Mouse (Mus musculus) 3134 (cell line): Measurements from ENCODE around the gene Bst2.

Experiments
- DNase-seq: peaks from one replicate; pipeline ENCODE4 v3.0.0-alpha.2; 2011; ENCODE audit warnings: low spot score; ENCODE audit not compliant: insufficient read length; ENCODE audit errors: extremely low read depth

Bst2 gene

GRCm38 (mm10) chr8:71486136-71486529, 51.1 kb downstream of the Bst2 start:
- DNase-seq: peak; percentile 45

GRCm38 (mm10) chr8:71485142-71486135, 51.8 kb downstream of the Bst2 start, which contains the start of gene Ano8:
Gene Ano8, minus strand, starts transcription at chr8:71485963.
- DNase-seq: peak; percentile 88

GRCm38 (mm10) chr8:71484736-71485135, 52.5 kb downstream of the Bst2 start:
- peak; percentile 73 for DNase-seq
